Mouse (Mus musculus): Measurements from ENCODE around the gene Epha1. TPM values are rescaled to one million over a fixed set of nuclear protein-coding genes. Genes with fewer than 3 reads are reported as not detected.

Epha1 gene
- polyA plus RNA-seq, 1 experiment from 2014 or later = 4.0 TPM

DNA sequence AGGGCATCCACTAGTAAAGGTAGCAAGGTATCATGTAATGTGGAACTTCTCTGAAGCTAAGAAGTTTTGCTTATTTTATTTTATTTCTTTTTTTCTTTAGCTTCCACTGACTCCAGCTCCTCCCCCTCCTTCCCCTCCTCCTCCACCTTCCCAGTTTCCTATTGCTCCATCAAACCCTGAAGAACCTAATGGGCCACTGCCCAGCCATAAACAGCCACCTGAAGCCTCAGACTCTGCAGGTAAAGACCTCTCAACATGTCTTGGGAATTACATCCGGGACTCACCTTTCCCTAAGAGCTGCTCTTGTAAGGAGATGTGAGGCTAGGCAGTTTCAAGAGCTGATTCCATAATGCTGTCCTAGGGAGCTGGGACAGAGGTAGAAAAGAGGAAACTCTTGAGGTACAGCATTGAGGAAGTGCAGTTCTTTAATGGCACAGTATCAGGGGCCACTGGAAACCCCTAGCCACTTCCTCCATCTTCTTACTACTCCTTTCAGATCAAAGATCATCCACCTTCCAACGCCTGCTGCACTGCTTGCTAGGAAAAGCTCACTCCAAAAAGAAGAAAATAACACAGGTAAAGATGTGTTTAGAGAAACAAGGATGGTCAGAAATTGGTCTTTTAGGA is 62.5 kb downstream of the Epha1 start:
- no peak for ATAC-seq (ENCODE audit: insufficient number of reproducible peaks, insufficient read depth, low FRiP score, low read depth)
- H3K27ac ChIP-seq (ENCODE audit: low read length) = no peak overlapping the region
- H3K4me1 ChIP-seq (ENCODE audit: control insufficient read depth, insufficient read depth, low read length) = no peaks in the 10 kb centered on the region
- no peak overlapping the region for H3K4me2 ChIP-seq (replicated peaks; ENCODE audit: low read depth, low read length)
- no peaks in the 10 kb centered on the region for H3K36me3 ChIP-seq (ENCODE audit: control insufficient read depth, insufficient read depth, low read length)
- no peak overlapping the region for H3K4me3 ChIP-seq (ENCODE audit: low read depth, low read length)
- H3K9ac ChIP-seq (replicated peaks; ENCODE audit: low read depth, low read length) = no peak overlapping the region
- 79% methylated on average over 2 of the region's 2 CpGs for WGBS
- no peaks in the 10 kb centered on the region for H3K9me3 ChIP-seq (ENCODE audit: control insufficient read depth, low read depth, low read length)
- no peaks in the 10 kb centered on the region for H3K27me3 ChIP-seq (ENCODE audit: control insufficient read depth, insufficient read depth, low read length)

DNA sequence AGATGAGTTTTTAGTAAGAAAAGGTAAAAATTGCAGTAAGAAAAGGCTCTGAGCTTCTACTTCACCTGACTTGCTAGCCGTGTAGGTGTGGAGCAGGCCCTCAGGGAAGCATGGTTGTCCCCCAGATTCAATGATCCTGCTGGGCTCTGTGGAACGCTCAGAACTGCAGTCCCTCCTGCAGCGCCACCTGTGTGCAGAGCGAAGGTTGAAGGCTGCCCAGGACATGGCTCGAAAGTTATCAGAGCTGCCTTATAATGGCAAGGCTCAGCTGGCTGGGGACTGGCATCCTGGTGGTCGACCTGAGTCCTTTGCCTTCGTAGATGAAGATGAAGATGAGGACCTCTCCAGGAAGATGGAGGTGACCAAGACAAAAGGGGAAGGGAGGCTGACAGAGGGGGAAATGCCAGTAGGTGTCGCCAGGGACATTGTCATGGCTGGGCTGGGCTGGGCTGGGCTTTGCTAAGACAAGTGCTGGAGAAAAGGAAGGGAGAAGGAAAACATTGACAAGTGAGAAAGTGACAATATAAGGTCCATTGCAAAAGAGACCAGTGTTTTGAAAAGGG is 63.2 kb downstream of the Epha1 start:
- Histone ChIP-seq H3K36me3 (ENCODE audit: control insufficient read depth, insufficient read depth, low read length) (no peaks in the 10 kb centered on the region), H3K4me3 (ENCODE audit: low read depth, low read length) (no peak overlapping the region), H3K9ac (replicated peaks; ENCODE audit: low read depth, low read length) (no peak overlapping the region), H3K27me3 (ENCODE audit: control insufficient read depth, insufficient read depth, low read length) (no peaks in the 10 kb centered on the region), H3K9me3 (ENCODE audit: control insufficient read depth, low read depth, low read length) (no peaks in the 10 kb centered on the region), H3K4me2 (replicated peaks; ENCODE audit: low read depth, low read length) (no peak overlapping the region), H3K4me1 (ENCODE audit: control insufficient read depth, insufficient read depth, low read length) (no peaks in the 10 kb centered on the region), H3K27ac (ENCODE audit: low read length) (no peak overlapping the region)
- ATAC-seq (ENCODE audit: insufficient number of reproducible peaks, insufficient read depth, low FRiP score, low read depth) = no peak
- 44% methylated on average over 8 of the region's 8 CpGs for WGBS

Other genes starting within 250 kb of the Epha1 start
- gene Tas2r139, start 232.3 kb downstream of the Epha1 start, polyA plus RNA-seq (2014; fragmentation: Nextera tagmentation; extraction: Ambion mirVana) = not detected in 2 replicates
- not detected in 2 replicates for gene Tas2r144, start 157.9 kb downstream of the Epha1 start, polyA plus RNA-seq (2014; fragmentation: Nextera tagmentation; extraction: Ambion mirVana)
- gene Gstk1, start 127.3 kb downstream of the Epha1 start, polyA plus RNA-seq (2014; fragmentation: Nextera tagmentation; extraction: Ambion mirVana) = 19.5 and 22.1 TPM in 2 replicates
- gene Tmem139, start 111.3 kb downstream of the Epha1 start, polyA plus RNA-seq (2014; fragmentation: Nextera tagmentation; extraction: Ambion mirVana) = 2.6 and 2.8 TPM in 2 replicates
- 58.8 and 59.5 TPM in 2 replicates for gene Casp2, start 108.3 kb downstream of the Epha1 start, polyA plus RNA-seq (2014; fragmentation: Nextera tagmentation; extraction: Ambion mirVana)
- gene Clcn1, start 86.6 kb downstream of the Epha1 start, polyA plus RNA-seq (2014; fragmentation: Nextera tagmentation; extraction: Ambion mirVana) = 0.53 TPM in 1 of 2 replicates, not detected in the other
- gene Fam131b, start 48.6 kb downstream of the Epha1 start, polyA plus RNA-seq (2014; fragmentation: Nextera tagmentation; extraction: Ambion mirVana) = 0.34 and 0.48 TPM in 2 replicates
- 112 and 117 TPM in 2 replicates for gene Zyx, start 23.6 kb downstream of the Epha1 start, polyA plus RNA-seq (2014; fragmentation: Nextera tagmentation; extraction: Ambion mirVana)
- not detected in 2 replicates for gene Tas2r143, start 27.0 kb upstream of the Epha1 start, polyA plus RNA-seq (2014; fragmentation: Nextera tagmentation; extraction: Ambion mirVana)
- gene Tas2r135, start 32.2 kb upstream of the Epha1 start, polyA plus RNA-seq (2014; fragmentation: Nextera tagmentation; extraction: Ambion mirVana) = not detected in 2 replicates
- not detected in 2 replicates for gene Tas2r126, start 61.3 kb upstream of the Epha1 start, polyA plus RNA-seq (2014; fragmentation: Nextera tagmentation; extraction: Ambion mirVana)
- not detected in 2 replicates for gene Olfr458, start 91.9 kb upstream of the Epha1 start, polyA plus RNA-seq (2014; fragmentation: Nextera tagmentation; extraction: Ambion mirVana)
- gene Olfr457, start 103.1 kb upstream of the Epha1 start, polyA plus RNA-seq (2014; fragmentation: Nextera tagmentation; extraction: Ambion mirVana) = not detected in 2 replicates
- not detected in 2 replicates for gene Olfr456, start 113.9 kb upstream of the Epha1 start, polyA plus RNA-seq (2014; fragmentation: Nextera tagmentation; extraction: Ambion mirVana)
- gene Olfr455, start 174.3 kb upstream of the Epha1 start, polyA plus RNA-seq (2014; fragmentation: Nextera tagmentation; extraction: Ambion mirVana) = not detected in 2 replicates
- not detected in 2 replicates for gene Tcaf3, start 224.4 kb upstream of the Epha1 start, polyA plus RNA-seq (2014; fragmentation: Nextera tagmentation; extraction: Ambion mirVana)

Data from stomach, embryonic 14.5 days (tissue).